ENCODE assay signal across 20 mouse cellular contexts in genomic region chr7:130510243-130510642, GRCm38 (mm10).
"Had no signal": no experiment of that assay in that cellular context is flagged by ENCODE, and none has a peak within 500 bp of the region (broad histone marks: within the 10 kb centered on the region; RNA-seq: fewer than 3 reads in every experiment).

No protein-coding gene starts in this region.

- H3K27ac ChIP-seq: liver, embryonic 13.5 days; liver, embryonic 15.5 days; midbrain, embryonic 13.5 days; midbrain, embryonic 15.5 days; neural tube, embryonic 13.5 days; neural tube, embryonic 15.5 days; stomach, embryonic 15.5 days; stomach, postnatal 0 days had no signal

- H3K4me1 ChIP-seq: liver, embryonic 13.5 days; liver, embryonic 15.5 days; midbrain, embryonic 13.5 days; midbrain, embryonic 15.5 days; neural tube, embryonic 13.5 days; stomach, embryonic 15.5 days had no signal

- DNase-seq: liver, embryonic 13.5 days; lung, adult 18-20 months; lung, embryonic 14.5 days; lung, postnatal 10 days; lung, postnatal 4 days; retina, postnatal 1 day; right cerebral cortex, adult 18-20 months; right cerebral cortex, postnatal 14 days; thymus, adult 2 months; thymus, postnatal 25 days; thymus, postnatal 4 days had no signal

- H3K27me3 ChIP-seq: liver, embryonic 13.5 days; liver, embryonic 15.5 days; midbrain, embryonic 13.5 days; midbrain, embryonic 15.5 days; neural tube, embryonic 13.5 days; neural tube, embryonic 15.5 days; stomach, embryonic 15.5 days had no signal

- H3K9ac ChIP-seq: liver, embryonic 13.5 days; liver, embryonic 15.5 days; lung, embryonic 14.5 days; midbrain, embryonic 13.5 days; midbrain, embryonic 15.5 days; neural tube, embryonic 13.5 days; neural tube, embryonic 15.5 days; stomach, embryonic 15.5 days had no signal

- ATAC-seq: midbrain, embryonic 13.5 days; midbrain, embryonic 15.5 days had no signal

- H3K9me3 ChIP-seq: liver, embryonic 13.5 days; liver, embryonic 15.5 days; midbrain, embryonic 13.5 days; midbrain, embryonic 15.5 days; neural tube, embryonic 13.5 days; neural tube, embryonic 15.5 days; stomach, embryonic 15.5 days had no signal

- H3K4me2 ChIP-seq: liver, embryonic 13.5 days; liver, embryonic 15.5 days; lung, embryonic 14.5 days; midbrain, embryonic 11.5 days; midbrain, embryonic 13.5 days; midbrain, embryonic 15.5 days; neural tube, embryonic 13.5 days; neural tube, embryonic 15.5 days; stomach, embryonic 15.5 days had no signal

- H3K4me3 ChIP-seq: liver, embryonic 13.5 days; liver, embryonic 15.5 days; midbrain, embryonic 13.5 days; midbrain, embryonic 15.5 days; myocyte; neural tube, embryonic 13.5 days; neural tube, embryonic 15.5 days; stomach, embryonic 15.5 days had no signal
